Mouse (Mus musculus): ENCODE results near the gene 2410004B18Rik. TPM values are rescaled to one million over a fixed set of nuclear protein-coding genes. Genes with fewer than 3 reads are reported as not detected.
A peak's percentile ranks its signal among the peaks of the same experiment; 100 is the strongest.
"Not testable (repeated sequence)": the region's sequence is repeated elsewhere in the genome, so short reads cannot be mapped to it uniquely, and the experiment has no call there.

Gene 2410004B18Rik
- total RNA-seq, 2 experiments from 2014 or later, result 9.7 to 18.6 TPM

DNA sequence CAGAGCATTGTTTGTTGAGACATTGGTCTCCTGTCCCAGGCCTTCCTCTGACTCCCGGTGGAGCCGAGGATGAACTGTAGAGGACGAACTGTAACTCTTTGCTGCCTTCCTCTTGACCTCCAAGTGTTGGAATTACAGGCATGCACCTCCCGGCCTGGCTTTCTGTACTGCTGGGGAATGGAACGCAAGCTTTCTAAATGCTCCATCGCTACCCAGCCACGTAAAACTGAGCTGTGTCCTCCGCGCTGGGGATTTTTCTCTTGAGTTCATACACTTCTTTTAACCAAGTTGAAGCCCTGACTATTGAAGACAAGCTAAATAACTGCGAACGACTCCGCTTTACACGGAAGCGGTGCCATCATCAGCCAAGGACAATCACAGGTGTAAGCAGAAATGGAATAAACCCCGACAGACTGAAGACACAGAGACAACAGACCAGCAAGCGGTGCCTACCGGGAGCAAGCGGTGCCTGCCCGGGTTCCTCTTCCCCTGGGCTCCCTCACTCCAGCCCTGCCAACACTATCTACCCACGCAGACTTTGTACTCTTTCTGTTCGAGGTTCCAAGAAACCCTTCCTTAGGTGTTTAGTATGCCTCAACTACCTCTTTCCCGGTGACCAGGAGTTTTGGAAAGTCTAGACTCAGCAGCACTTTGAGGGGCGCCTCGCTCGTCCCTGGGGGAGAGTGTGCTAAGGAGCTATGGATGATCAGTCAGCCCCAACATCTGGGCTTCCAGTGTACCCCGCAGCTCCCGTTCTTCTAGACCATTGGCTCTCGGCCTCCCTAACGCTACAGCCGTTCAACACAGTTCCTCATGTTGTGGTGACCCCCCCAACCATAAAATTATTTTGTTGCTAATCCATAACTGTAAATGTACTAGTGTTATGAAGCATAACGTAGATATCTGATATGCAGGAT is 25.5 kb downstream of the 2410004B18Rik start:
- ATAC-seq (replicated peaks; ENCODE audit: poor library complexity, severe bottlenecking), result peak; percentile 53

GRCm38 (mm10) chr3:145964018-145964387 is 26.2 kb downstream of the 2410004B18Rik start:
- ATAC-seq (replicated peaks; ENCODE audit: poor library complexity, severe bottlenecking), result peak; percentile 96

DNA sequence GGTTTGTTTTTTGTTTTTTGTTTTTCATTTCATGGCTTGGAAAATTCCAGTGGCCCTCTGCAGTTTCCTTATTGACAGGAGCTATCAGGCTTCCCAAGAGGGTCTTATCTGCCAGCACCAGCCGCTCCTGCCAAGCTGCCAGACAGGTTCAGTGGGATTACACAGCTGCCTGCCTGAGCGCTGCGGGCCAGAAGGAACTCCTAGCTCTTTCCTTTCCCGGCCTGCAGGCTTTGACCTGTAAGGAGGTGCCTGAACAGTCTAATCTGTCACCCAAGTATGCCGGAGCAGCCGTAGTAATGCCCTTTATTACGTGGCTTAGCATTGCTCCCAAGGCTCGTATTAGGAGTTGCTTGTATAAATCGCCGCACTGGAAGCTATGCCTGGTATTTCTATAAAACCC is 26.7 kb downstream of the 2410004B18Rik start:
- ATAC-seq (replicated peaks; ENCODE audit: poor library complexity, severe bottlenecking), result no peak

GRCm38 (mm10) chr3:145965583-145965982 is 27.8 kb downstream of the 2410004B18Rik start:
- not testable (repeated sequence) for ATAC-seq (replicated peaks; ENCODE audit: poor library complexity, severe bottlenecking)

DNA sequence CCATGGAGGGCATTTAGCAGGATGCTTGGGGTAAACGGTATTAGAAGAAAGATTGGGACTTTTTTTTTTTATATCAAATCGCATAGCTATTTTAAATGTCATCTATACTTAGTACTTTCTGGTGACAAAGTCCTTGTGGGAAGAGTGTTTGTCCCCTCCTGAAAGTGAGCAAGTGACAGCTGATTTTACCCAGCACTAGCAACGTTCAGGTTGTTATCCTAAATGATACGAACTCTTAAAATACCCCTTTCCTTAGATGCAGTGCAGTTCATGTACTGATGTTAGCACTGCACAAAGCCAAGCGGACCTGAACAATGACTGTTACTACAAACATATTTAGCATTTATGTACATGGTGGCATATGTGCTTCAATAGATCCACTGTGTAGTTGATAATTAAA is 29.0 kb downstream of the 2410004B18Rik start:
- ATAC-seq (replicated peaks; ENCODE audit: poor library complexity, severe bottlenecking), result no peak

DNA sequence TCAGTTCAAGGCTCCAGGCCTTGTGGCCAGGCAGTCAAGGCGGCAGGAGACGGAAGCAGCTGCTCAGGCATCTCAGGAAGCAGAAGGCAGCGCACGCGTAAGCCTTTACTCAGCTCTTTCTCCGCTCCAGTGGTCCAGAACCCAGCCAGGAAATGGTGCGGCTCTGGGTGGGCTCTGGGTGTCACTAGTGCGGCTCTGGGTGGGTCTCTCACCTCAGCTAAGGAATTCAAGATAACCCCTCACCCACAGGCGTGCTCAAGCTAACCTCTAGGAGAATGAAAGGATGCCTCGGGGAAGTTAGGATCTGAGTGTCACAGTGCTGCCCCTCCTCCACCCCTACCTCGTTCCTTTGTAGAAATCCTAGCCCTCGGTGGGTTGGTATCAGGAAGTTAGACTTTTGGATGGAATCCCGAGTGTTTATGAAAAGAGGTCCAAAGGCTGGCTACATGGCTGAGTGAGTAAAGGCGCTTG is 31.3 kb downstream of the 2410004B18Rik start:
- ATAC-seq (replicated peaks; ENCODE audit: poor library complexity, severe bottlenecking), result peak; percentile 62

- no peak for ATAC-seq (replicated peaks; ENCODE audit: poor library complexity, severe bottlenecking)
These were observed 33.7 kb downstream of the 2410004B18Rik start for GRCm38 (mm10) chr3:145971501-145971900.

GRCm38 (mm10) chr3:145974986-145975385 is 37.2 kb downstream of the 2410004B18Rik start:
- ATAC-seq (replicated peaks; ENCODE audit: poor library complexity, severe bottlenecking), result no peak

DNA sequence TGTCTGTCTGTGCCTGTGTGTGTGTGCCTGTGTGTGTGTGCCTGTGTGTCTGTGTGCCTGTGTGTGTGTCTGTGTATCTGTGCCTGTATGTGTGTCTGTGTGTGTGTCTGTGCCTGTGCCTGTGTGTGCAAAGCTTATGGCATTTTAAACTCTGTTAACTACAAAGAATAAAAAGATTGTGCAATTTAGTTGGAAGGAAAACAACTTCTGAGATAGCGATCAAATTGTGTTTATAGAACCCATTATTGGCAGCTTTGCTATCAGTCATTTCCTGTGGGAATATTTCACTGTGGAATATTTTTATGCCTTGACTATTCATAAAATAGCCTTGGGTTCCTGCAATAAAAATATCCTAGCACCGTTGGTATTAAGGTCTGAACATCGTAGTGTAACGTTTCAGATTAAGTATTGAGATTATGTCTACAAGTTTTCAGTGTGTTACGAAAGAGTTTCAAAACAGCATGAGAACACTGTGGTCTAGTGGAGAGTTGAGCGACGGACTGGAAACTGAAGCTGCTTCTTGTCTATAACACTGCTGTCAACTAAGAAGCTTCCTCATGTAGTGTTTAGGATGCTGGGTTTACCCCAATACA is 47.6 kb downstream of the 2410004B18Rik start:
- peak; percentile 54 for ATAC-seq (replicated peaks; ENCODE audit: poor library complexity, severe bottlenecking)

DNA sequence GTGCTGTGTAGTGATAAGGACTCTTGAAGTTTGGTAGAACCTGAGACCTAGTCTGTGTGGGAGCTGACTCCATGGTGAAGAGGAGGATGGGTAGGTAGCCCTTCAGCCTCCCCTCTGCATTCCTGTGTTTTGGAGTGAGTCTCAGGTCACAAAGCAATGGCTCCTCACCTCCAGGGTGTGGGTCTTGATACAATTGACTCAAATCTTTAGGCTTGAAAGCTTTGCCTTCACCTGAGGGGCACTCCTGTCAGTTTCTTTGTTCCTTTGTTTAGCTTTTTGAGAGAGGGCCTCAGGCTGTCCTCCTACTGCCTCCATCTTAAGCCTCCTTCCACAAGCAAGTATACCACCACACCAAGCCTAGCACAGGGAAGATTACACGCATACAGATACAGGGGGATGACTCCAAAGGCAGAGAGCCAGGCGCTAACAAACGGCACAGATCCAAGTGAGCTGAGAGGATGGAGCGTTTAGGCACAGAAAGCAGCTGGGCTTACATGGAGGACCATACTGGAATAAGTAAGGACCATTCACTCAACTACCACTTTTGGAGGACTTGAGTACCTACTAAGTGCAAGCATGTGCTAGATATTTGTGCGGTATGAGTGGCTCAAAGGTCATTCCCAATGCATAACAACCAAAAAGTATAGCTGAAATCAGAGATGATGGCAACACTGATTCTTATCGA is 48.6 kb downstream of the 2410004B18Rik start:
- no peak for ATAC-seq (replicated peaks; ENCODE audit: poor library complexity, severe bottlenecking)

DNA sequence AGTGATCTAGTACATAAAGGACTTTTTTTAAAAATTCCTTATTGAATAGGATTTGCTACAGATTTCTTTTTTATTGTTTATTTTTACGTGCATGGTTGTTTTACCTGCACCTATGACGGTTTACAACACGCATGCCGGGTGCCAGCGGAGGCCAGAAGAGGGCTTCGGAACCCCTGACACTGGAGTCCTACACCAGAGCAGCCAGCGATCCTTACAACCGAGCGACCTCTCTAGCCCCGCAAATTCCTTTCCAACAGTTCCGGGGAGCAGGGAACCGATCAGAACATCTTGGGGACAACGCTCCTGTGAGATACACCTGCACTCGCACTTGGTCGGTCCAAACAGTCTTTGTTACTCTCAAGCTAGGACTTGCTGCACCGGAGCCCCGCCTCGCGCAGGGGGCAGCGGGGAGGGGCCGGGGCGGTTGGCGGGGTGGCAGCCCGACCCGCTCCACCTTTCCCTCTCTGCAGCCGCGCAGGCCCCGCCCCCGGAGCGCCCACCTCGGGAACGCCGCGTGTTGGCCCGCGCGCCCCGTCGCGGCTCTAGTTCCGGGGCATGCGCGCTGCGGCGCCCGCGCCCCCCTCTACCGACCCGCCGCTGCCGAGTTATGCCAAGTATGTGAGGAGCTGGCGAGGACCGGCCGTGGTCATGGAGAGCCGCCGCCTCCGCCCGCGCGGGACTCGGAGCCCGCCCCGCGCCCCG is 49.6 kb downstream of the 2410004B18Rik start, which contains the start of gene Syde2:
TSS of gene Syde2 (plus strand) at position 603 of the 702 bp plus-strand sequence.
- ATAC-seq (replicated peaks; ENCODE audit: poor library complexity, severe bottlenecking), result peak; percentile 34

DNA sequence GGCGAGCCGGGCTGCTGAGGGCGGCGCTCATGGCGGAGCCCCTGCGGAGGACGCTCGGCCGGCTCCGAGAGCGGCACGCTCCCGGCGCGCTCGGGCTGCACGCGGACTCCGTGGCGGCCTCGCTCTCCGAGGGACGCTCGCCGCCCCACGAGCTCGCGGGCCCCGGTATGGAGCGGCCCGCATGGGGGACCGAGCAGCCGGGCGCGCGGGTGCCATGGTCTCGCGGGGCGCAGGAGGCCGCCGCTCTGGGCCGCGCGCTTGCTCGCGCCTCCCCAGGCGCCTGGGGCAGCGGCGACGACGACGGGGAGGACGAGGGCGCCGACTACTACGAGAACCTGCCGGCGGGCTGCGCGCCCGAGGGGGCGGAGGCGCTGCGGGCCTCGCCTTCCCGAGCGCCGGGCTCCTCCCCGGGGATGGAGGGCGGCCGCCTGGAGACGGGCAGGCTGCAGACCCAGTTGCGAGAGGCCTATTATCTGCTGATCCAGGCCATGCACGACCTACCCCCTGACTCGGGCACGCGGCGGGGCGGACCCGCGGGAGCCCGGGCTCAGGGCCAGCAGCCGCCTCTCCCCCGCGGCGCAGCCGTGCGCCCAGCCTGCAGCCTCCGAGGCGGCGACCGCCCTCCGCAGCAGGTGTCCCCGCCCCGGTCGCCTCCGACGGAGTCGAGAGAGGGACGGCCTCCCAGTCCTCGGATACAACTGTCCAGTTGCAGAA is 50.3 kb downstream of the 2410004B18Rik start:
- ATAC-seq (replicated peaks; ENCODE audit: poor library complexity, severe bottlenecking), result peak; percentile 50

DNA sequence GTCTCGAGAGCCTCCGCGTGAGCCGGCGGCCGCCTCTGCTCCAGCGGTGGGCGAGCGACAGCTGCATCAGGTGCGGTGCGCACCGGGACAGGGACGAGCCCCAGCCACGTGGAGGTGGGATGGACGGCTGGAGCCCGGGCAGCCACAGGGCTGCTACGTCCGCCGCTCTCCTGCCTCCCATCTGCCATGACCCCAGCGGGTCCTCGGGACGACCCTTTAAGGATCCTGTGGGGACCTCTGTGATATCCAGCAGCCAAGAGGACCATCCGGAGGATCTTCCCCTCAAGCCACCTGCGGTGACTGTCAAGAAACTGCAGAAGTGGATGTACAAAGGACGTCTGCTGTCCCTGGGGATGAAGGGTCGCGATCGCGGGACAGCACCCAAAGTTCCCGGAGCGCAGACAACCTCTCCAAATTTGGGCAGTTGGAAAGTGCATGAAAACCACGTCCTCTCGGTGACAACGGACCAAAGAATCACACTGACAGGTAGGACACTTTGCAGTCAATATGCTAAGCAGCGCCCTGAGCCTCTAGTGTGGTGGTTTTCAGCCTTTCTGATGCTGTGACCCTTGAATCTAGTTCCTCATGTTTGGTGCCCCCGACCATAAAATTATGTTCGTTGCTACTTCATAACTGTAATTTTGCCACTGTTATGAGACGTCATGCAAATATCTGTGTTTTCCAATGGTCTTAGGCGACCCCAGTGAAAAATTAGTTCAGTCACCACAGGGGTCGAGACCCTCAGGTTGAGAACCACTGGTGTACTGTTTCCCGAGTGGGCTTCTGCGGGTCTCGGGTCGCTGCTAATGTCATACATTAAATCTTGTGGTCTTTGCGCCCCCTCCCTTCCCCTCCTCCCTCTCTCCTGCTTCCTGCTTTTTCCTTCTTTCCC is 51.1 kb downstream of the 2410004B18Rik start:
- no peak for ATAC-seq (replicated peaks; ENCODE audit: poor library complexity, severe bottlenecking)

DNA sequence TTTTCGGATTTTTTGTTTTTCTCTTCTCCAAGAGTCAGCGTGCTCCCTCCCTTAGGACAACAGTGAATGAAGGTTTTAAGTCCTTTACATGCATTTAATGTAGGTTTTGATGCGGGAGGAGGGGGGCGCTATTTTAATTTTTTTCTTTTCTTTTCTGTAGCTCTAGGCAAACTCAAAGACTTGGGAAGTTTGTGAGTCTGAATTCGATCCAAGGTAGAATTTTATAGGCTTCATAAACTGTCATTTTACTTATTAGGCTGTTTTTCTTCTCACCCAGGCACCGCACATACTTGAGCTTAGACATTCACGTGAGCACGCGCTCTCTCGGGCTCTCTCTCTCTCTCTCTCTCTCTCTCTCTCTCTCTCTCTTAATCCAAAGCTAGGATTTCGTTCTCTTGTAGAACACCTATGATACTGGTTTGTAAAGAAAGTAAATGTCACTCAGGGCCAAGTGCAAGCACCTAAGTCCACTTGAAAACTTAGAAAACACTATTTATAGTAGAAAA is 51.8 kb downstream of the 2410004B18Rik start:
- no peak for ATAC-seq (replicated peaks; ENCODE audit: poor library complexity, severe bottlenecking)

GRCm38 (mm10) chr3:145991130-145991529 is 53.3 kb downstream of the 2410004B18Rik start:
- no peak for ATAC-seq (replicated peaks; ENCODE audit: poor library complexity, severe bottlenecking)

GRCm38 (mm10) chr3:145991976-145992730 is 54.3 kb downstream of the 2410004B18Rik start:
- ATAC-seq (replicated peaks; ENCODE audit: poor library complexity, severe bottlenecking), result no peak

DNA sequence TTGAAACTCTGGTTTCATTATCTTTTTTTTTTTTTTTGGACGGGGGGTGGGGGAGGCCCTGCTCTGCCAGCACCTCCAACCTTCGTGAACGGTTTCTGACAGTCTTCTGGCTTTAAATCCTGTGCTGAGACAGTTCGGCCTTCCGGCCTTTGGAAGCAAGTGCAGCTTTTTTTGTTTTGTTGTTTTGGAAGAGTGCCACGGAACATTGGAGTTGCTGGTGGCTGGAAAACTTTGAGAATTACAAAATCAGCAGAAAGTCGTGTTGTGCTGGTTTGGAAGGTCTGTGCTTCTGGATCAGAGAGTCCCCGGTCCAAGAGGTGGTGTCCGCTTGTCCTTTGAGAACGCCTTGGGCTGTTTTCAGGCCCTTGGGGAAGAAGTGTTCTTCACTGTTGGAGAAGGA is 55.0 kb downstream of the 2410004B18Rik start:
- ATAC-seq (replicated peaks; ENCODE audit: poor library complexity, severe bottlenecking), result no peak

Measured in granulocyte monocyte progenitor cell, adult 5-6 weeks (primary cell).